Mouse (Mus musculus): ENCODE results near the gene Me1. TPM values are rescaled to one million over a fixed set of nuclear protein-coding genes. Genes with fewer than 3 reads are reported as not detected.
A peak's percentile ranks its signal among the peaks of the same experiment; 100 is the strongest.

The Me1 gene
- polyA plus RNA-seq, 1 experiment from 2014 or later = 18.9 TPM

DNA sequence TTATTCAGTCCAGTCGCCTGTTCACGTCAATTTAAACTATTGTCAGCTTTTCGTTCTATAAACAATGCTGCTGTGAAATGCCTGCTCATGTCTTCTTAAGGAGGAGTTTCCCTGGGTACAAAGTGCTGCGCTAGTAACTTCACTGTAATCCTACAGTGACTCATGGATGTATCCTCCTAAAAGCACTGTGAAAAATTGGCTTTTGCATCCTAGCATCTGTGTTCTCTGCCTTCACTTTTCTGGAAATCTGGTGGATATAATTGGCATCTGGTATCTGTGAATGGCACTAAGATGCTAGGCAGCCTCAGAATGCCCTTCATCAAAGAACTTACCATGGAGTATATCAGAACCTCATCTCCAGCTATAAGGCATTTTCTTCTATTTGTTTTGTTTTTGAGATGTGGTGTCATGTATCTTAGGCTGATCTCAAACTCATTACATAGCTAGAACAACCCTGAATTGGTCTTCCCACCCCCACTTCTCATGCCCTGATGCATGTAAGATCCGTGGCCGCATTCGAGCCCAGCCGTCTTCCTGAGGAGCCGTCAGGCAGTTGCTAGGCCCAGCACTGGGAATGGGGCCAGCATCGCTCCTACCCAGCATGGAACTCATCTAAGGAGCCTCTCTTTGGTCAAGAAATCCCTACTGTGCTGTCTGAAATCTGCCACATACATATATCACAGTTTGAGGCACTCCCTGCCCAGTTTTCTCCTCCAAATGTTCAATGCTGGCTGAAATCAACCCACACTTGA is 67.8 kb downstream of the Me1 start:
- Histone ChIP-seq H3K36me3 (replicated peaks; ENCODE audit: control insufficient read depth, insufficient read depth, low read depth, low read length) (no peaks in the 10 kb centered on the region), H3K4me3 (ENCODE audit: low read depth, low read length) (no peak overlapping the region), H3K27ac (replicated peaks; ENCODE audit: low read depth, low read length) (no peak overlapping the region), H3K4me2 (ENCODE audit: low read depth, low read length) (no peak overlapping the region), H3K9ac (replicated peaks; ENCODE audit: low read length) (no peak overlapping the region), H3K9me3 (replicated peaks; ENCODE audit: control insufficient read depth, low read length) (no peaks in the 10 kb centered on the region), H3K27me3 (ENCODE audit: control insufficient read depth, insufficient read depth, low read length) (no peaks in the 10 kb centered on the region), H3K4me1 (ENCODE audit: control insufficient read depth, insufficient read depth, low read length) (no peaks in the 10 kb centered on the region; the same call in 1 of the 2 replicates)
- DNase-seq (ENCODE audit: low spot score) = no peak
- no peak for ATAC-seq (replicated peaks; ENCODE audit: insufficient number of reproducible peaks, low FRiP score, low TSS enrichment, low read depth)
- WGBS = 84% methylated on average over 10 of the region's 10 CpGs

GRCm38 (mm10) chr9:86626906-86627305 is 68.8 kb downstream of the Me1 start:
- H3K9me3 ChIP-seq (replicated peaks; ENCODE audit: control insufficient read depth, low read length) = no peaks in the 10 kb centered on the region
- H3K36me3 ChIP-seq (replicated peaks; ENCODE audit: control insufficient read depth, insufficient read depth, low read depth, low read length) = no peaks in the 10 kb centered on the region
- no peaks in the 10 kb centered on the region; the same call in 1 of the 2 replicates for H3K4me1 ChIP-seq (ENCODE audit: control insufficient read depth, insufficient read depth, low read length)
- DNase-seq (ENCODE audit: low spot score) (no peak), ATAC-seq (replicated peaks; ENCODE audit: insufficient number of reproducible peaks, low FRiP score, low TSS enrichment, low read depth) (no peak)
- no peak overlapping the region for H3K4me3 ChIP-seq (ENCODE audit: low read depth, low read length)
- WGBS = 67% methylated on average over 3 of the region's 3 CpGs
- H3K27me3 ChIP-seq (ENCODE audit: control insufficient read depth, insufficient read depth, low read length) = no peaks in the 10 kb centered on the region
- no peak overlapping the region for H3K27ac ChIP-seq (replicated peaks; ENCODE audit: low read depth, low read length)
- no peak overlapping the region for H3K4me2 ChIP-seq (ENCODE audit: low read depth, low read length)
- no peak overlapping the region for H3K9ac ChIP-seq (replicated peaks; ENCODE audit: low read length)

- Histone ChIP-seq H3K4me1 (ENCODE audit: control insufficient read depth, insufficient read depth, low read length) (no peaks in the 10 kb centered on the region; the same call in 1 of the 2 replicates), H3K9me3 (replicated peaks; ENCODE audit: control insufficient read depth, low read length) (no peaks in the 10 kb centered on the region), H3K36me3 (replicated peaks; ENCODE audit: control insufficient read depth, insufficient read depth, low read depth, low read length) (no peaks in the 10 kb centered on the region), H3K9ac (replicated peaks; ENCODE audit: low read length) (no peak overlapping the region), H3K27me3 (ENCODE audit: control insufficient read depth, insufficient read depth, low read length) (no peaks in the 10 kb centered on the region), H3K27ac (replicated peaks; ENCODE audit: low read depth, low read length) (no peak overlapping the region), H3K4me2 (ENCODE audit: low read depth, low read length) (no peak overlapping the region), H3K4me3 (ENCODE audit: low read depth, low read length) (no peak overlapping the region)
- ATAC-seq (replicated peaks; ENCODE audit: insufficient number of reproducible peaks, low FRiP score, low TSS enrichment, low read depth) (no peak), DNase-seq (ENCODE audit: low spot score) (no peak)
- WGBS = 80% methylated on average over 6 of the region's 6 CpGs
Observed at GRCm38 (mm10) chr9:86624781-86625180, 71.0 kb downstream of the Me1 start.

DNA sequence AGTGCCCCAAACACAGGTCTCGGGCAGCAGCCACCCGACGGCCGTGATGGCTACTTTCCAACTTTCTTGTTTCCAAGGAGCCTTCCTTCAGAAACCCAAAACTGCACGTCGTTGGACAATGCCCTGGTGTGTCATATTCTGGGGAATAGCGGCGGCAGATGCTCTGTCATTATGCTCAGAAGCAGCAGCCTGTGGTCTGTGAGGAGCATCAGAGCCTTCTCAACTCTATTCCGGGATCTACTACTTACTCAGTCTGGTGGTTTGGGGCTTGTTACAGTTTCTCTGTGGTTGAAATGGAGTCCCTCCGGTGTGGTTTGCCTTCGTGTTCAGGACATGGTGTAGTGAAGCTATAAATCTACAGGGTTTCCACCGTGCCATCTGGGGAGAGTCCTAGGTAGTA is 71.7 kb downstream of the Me1 start:
- ATAC-seq (replicated peaks; ENCODE audit: insufficient number of reproducible peaks, low FRiP score, low TSS enrichment, low read depth) (no peak), DNase-seq (ENCODE audit: low spot score) (no peak)
- H3K9me3 ChIP-seq (replicated peaks; ENCODE audit: control insufficient read depth, low read length) = no peaks in the 10 kb centered on the region
- H3K9ac ChIP-seq (replicated peaks; ENCODE audit: low read length) = no peak overlapping the region
- no peak overlapping the region for H3K27ac ChIP-seq (replicated peaks; ENCODE audit: low read depth, low read length)
- H3K4me2 ChIP-seq (ENCODE audit: low read depth, low read length) = no peak overlapping the region
- 89% methylated on average over 12 of the region's 12 CpGs for WGBS
- H3K4me3 ChIP-seq (ENCODE audit: low read depth, low read length) = no peak overlapping the region
- H3K27me3 ChIP-seq (ENCODE audit: control insufficient read depth, insufficient read depth, low read length) = no peaks in the 10 kb centered on the region
- no peaks in the 10 kb centered on the region for H3K36me3 ChIP-seq (replicated peaks; ENCODE audit: control insufficient read depth, insufficient read depth, low read depth, low read length)
- H3K4me1 ChIP-seq (ENCODE audit: control insufficient read depth, insufficient read depth, low read length) = no peaks in the 10 kb centered on the region

- DNase-seq (ENCODE audit: low spot score) = no peak
- no peak overlapping the region for H3K4me2 ChIP-seq (ENCODE audit: low read depth, low read length)
- no peaks in the 10 kb centered on the region for H3K27me3 ChIP-seq (ENCODE audit: control insufficient read depth, insufficient read depth, low read length)
- no peaks in the 10 kb centered on the region for H3K4me1 ChIP-seq (ENCODE audit: control insufficient read depth, insufficient read depth, low read length)
- no peaks in the 10 kb centered on the region for H3K36me3 ChIP-seq (replicated peaks; ENCODE audit: control insufficient read depth, insufficient read depth, low read depth, low read length)
- WGBS = 67% methylated on average over 2 of the region's 2 CpGs
- no peak overlapping the region for H3K4me3 ChIP-seq (ENCODE audit: low read depth, low read length)
- no peaks in the 10 kb centered on the region for H3K9me3 ChIP-seq (replicated peaks; ENCODE audit: control insufficient read depth, low read length)
- H3K27ac ChIP-seq (replicated peaks; ENCODE audit: low read depth, low read length) = no peak overlapping the region
- ATAC-seq (replicated peaks; ENCODE audit: insufficient number of reproducible peaks, low FRiP score, low TSS enrichment, low read depth) = no peak
- no peak overlapping the region for H3K9ac ChIP-seq (replicated peaks; ENCODE audit: low read length)
Observed at GRCm38 (mm10) chr9:86622062-86622461, 73.7 kb downstream of the Me1 start.

- no peak overlapping the region for H3K4me3 ChIP-seq (ENCODE audit: low read depth, low read length)
- no peak overlapping the region for H3K27ac ChIP-seq (replicated peaks; ENCODE audit: low read depth, low read length)
- H3K4me2 ChIP-seq (ENCODE audit: low read depth, low read length) = no peak overlapping the region
- no peaks in the 10 kb centered on the region for H3K4me1 ChIP-seq (ENCODE audit: control insufficient read depth, insufficient read depth, low read length)
- no peak overlapping the region for H3K9ac ChIP-seq (replicated peaks; ENCODE audit: low read length)
- no peaks in the 10 kb centered on the region for H3K9me3 ChIP-seq (replicated peaks; ENCODE audit: control insufficient read depth, low read length)
- ATAC-seq (replicated peaks; ENCODE audit: insufficient number of reproducible peaks, low FRiP score, low TSS enrichment, low read depth) = peak; percentile 52; the same call in 1 of the 2 replicates
- H3K27me3 ChIP-seq (ENCODE audit: control insufficient read depth, insufficient read depth, low read length) = no peaks in the 10 kb centered on the region
- H3K36me3 ChIP-seq (replicated peaks; ENCODE audit: control insufficient read depth, insufficient read depth, low read depth, low read length) = no peaks in the 10 kb centered on the region
- no peak for DNase-seq (ENCODE audit: low spot score)
- 77% methylated on average over 10 of the region's 10 CpGs for WGBS
Observed at GRCm38 (mm10) chr9:86619341-86620139, 76.2 kb downstream of the Me1 start.

DNA sequence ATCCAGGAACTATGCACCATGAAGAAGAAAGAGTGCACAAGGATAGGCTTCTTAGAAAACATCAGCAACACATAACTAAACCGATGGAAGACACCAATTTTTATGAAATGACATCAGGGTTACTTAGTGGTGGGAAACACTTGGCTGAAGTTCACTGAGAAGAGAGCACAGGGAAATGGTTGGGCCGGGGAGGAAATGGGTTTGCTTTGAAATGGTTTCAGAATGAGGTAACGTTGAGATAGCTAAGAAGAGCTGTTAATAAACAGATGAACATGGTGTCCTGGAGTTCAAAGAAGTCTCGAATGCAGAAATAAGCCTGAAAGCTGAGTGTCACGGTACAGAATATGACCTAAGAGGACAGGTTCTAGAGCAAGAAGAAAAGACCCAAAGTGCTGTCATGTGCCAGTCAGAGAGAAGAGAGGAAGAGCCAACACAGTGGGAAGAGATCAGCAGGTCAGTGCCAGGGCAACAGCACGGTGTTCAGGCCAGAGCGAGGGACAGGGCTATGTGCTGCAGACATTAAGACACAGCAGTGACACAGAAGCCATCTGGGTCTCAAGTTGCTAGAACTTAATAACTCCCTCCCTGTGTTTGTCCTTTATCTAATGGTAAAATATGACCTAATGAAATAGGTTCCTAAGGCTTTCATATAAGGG is 77.8 kb downstream of the Me1 start:
- WGBS = 82% methylated on average over 7 of the region's 7 CpGs
- Histone ChIP-seq H3K9ac (replicated peaks; ENCODE audit: low read length) (no peak overlapping the region), H3K27me3 (ENCODE audit: control insufficient read depth, insufficient read depth, low read length) (no peaks in the 10 kb centered on the region), H3K27ac (replicated peaks; ENCODE audit: low read depth, low read length) (no peak overlapping the region), H3K4me1 (ENCODE audit: control insufficient read depth, insufficient read depth, low read length) (no peaks in the 10 kb centered on the region), H3K4me2 (ENCODE audit: low read depth, low read length) (no peak overlapping the region), H3K9me3 (replicated peaks; ENCODE audit: control insufficient read depth, low read length) (no peaks in the 10 kb centered on the region), H3K4me3 (ENCODE audit: low read depth, low read length) (no peak overlapping the region), H3K36me3 (replicated peaks; ENCODE audit: control insufficient read depth, insufficient read depth, low read depth, low read length) (no peaks in the 10 kb centered on the region)
- no peak for ATAC-seq (replicated peaks; ENCODE audit: insufficient number of reproducible peaks, low FRiP score, low TSS enrichment, low read depth)
- DNase-seq (ENCODE audit: low spot score) = no peak

DNA sequence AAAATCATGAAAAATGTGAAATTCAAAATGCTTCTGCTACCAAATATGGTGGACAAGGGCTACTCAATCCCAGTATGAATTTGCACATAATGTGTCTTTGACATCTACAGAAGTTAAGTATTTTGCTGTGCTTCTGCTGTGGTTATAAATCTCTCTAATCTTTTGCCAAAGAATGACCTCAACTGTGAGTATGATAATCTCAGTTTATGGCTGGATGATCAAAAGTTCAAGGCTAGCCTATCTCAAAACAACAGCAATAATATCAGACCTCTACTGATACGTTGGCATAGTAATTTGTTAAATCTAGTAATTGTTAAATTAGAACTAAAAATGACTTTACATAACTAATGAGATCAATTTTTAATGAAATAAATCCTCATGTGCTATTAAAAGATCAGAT is 80.0 kb downstream of the Me1 start:
- no peak overlapping the region for H3K4me3 ChIP-seq (ENCODE audit: low read depth, low read length)
- no peak overlapping the region for H3K9ac ChIP-seq (replicated peaks; ENCODE audit: low read length)
- 84% methylated on average over 1 of the region's 1 CpGs for WGBS
- no peaks in the 10 kb centered on the region for H3K4me1 ChIP-seq (ENCODE audit: control insufficient read depth, insufficient read depth, low read length)
- no peaks in the 10 kb centered on the region for H3K9me3 ChIP-seq (replicated peaks; ENCODE audit: control insufficient read depth, low read length)
- no peak overlapping the region for H3K27ac ChIP-seq (replicated peaks; ENCODE audit: low read depth, low read length)
- no peak overlapping the region for H3K4me2 ChIP-seq (ENCODE audit: low read depth, low read length)
- H3K36me3 ChIP-seq (replicated peaks; ENCODE audit: control insufficient read depth, insufficient read depth, low read depth, low read length) = no peaks in the 10 kb centered on the region
- no peak for ATAC-seq (replicated peaks; ENCODE audit: insufficient number of reproducible peaks, low FRiP score, low TSS enrichment, low read depth)
- H3K27me3 ChIP-seq (ENCODE audit: control insufficient read depth, insufficient read depth, low read length) = no peaks in the 10 kb centered on the region
- no peak for DNase-seq (ENCODE audit: low spot score)
